Mouse (Mus musculus): ENCODE results near the gene Gpx7.
A peak's percentile ranks its signal among the peaks of the same experiment; 100 is the strongest.

Gene Gpx7

DNA sequence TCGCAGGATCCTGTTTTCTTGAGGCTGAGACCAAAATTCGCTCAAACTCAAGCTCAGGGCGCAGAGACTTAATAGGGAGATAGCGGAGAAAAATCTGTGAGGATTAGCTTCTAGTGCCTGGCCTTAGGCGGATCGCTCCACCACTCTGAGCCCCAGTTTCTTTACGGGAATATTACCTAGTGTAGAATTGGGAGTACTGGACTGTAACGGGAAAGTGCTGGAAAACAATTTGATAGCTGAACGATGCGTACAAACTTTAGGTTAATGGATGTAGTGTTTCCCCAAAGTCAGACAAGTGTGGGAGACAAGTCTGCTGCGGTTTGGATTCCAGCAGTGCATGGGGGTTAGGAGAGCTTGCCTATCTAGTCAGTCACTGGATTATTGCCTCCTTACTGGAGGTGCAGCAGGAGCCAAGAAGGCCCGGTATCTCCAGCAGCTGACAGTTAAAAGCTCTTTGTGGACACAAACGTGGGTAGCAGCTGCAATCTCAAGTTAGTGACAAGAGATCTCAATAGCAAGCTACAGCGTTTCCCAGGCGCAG is at the start of gene Gpx7:
TSS of gene Gpx7 (minus strand) at position 101 of the 541 bp plus-strand sequence.
- DNase-seq (ENCODE audit: extremely low read depth, low read depth, low spot score), result no peak

DNA sequence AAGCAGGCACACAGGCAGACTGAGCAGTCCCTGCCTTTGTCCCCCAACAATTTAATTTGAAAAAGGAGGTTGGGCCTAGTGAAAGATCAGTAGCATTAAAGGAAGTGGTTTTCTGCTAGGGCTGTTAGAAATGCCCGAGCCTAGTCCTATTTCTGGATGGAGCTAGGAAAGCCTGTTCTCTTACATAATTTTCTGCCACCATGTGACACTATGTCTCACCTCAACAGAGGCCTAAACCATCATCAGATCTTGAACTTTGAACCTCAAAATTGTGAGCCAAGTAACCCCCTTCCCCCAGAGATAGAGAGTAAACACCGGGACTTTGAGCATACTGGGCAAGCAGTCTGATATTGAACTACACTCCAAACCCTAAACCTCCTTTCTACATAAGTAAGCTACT is 49.3 kb upstream of the Gpx7 start:
- DNase-seq (ENCODE audit: extremely low read depth, low read depth, low spot score), result no peak

DNA sequence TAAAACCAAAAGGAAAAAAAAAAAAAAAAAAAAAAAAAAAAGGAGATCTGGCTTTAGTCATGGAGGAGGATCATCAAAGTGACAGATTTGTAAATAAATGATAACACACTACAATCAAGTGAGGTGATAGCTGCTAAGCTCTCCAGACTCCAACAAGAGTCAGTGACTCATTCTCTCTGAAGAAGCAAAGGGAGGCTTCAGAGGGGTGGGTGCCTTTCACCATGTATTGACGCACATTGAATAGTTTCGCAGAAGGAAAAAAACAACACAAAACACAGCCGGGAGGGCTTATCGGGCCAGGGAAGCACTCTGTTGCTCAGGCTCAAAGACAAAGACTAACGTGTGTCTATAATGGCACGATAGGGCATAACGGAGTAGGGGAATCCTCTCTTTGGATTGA is 41.3 kb upstream of the Gpx7 start:
- no peak for DNase-seq (ENCODE audit: extremely low read depth, low read depth, low spot score)

DNA sequence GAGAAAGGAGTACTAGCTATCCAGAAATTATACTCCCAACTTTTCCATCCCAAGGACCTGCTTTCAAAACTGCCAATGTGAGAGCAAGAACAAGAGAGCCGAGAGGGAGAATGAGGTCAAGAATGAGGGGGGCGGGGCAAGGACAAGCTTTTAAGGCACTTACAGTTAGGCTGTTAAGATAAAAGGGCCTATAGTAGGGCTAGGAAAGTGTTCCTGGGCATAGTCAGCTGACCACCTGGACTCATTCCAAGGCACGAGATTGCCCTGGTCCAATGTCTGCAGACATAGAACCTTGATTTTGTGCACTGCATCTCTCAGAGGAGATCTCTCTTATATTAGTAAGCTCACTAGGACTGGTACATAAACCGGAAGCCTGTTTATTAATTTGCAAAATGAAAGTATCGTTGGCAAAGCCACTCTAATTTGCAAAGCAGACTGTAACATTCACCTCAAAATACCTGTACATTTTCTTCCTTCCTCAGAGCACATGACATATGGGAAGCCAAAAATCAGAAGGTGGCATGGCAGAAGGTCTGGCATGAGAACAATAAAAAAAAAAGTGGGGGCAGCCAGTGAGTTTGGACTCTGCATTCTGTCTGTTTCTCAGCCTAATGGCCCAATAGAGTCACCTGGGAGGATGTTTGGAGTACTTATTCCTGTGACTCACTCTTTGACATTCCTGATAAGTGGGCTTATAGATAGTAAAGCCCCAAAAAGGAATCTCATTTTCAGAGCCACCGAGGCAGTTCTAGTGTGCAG is 31.5 kb upstream of the Gpx7 start:
- DNase-seq (ENCODE audit: extremely low read depth, low read depth, low spot score), result no peak

DNA sequence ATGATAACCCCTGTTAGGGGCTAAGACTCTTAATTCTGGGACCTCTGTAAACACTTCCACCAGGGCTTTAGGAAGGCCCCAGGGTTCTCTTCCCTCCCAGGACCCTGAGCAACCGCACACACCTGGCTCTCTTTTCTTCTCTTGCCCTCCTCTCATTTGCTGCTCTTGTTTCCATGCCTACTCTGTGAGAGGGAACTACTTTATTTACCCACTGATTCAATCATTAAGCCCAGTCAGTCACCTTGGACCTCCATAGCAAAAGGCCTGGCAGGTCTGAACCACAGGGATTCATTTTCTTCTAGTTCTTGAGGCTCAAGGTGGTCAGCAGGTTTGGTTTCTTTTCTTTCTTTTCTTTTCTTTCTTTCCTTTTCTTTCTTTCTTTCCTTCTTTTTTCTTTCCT is 29.5 kb upstream of the Gpx7 start:
- no peak for DNase-seq (ENCODE audit: extremely low read depth, low read depth, low spot score)

DNA sequence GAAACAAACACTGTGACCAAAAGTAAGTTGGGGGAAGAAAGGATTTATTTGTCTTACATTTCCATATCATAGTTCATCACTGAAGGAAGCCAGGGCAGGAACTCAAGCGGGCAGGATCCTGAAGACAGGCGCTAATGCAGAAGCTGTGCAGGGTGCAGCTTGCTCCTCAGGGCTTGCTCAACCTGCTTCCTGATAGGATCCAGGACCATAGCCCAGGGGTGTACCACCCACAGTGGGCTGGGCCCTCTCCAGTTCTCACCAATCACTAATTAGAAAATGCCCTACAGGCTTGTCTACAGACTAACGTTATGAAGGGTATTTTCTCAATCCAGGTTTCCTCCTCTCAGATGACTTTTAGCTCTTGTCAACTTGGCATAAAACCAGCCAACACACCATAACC is 28.9 kb upstream of the Gpx7 start:
- no peak for DNase-seq (ENCODE audit: extremely low read depth, low read depth, low spot score)

DNA sequence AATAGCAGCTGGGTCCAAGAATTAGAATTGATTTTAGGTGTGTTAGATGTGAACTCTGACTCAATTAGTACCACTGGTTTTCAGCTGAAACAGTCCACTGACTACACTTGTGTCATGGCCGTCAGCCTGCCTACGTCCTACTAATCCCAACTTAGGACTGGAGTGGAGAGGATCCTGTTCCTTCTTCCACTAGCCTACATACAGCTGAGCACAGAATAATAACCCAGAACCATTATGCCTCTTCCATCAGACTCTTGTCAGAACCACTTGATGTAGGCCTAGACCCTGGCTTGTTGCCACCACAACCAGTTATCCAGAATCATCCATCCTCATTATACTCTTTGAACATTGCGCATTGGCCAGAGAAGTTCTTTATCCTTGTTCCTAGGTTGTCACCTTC is 28.0 kb upstream of the Gpx7 start:
- DNase-seq (ENCODE audit: extremely low read depth, low read depth, low spot score), result no peak

DNA sequence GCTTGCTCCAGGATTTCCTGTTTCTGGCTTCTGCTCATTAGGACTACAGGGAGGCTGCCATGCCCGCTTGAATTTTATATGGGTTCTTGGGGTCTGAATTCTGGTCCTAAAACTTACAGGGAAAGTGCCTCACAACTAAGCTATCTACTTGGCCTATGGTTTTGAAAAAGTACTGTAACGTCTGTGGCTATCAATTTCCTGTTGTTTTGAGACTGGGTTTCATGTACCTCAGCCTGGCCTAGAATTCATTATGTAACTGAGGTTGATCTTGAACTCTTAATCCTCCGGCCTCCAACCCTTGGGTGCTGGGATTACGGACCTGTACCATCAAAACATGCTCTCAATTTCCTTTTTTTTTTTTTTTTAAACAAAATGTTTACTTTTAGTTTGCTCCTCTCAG is 27.5 kb upstream of the Gpx7 start:
- DNase-seq (ENCODE audit: extremely low read depth, low read depth, low spot score), result no peak

DNA sequence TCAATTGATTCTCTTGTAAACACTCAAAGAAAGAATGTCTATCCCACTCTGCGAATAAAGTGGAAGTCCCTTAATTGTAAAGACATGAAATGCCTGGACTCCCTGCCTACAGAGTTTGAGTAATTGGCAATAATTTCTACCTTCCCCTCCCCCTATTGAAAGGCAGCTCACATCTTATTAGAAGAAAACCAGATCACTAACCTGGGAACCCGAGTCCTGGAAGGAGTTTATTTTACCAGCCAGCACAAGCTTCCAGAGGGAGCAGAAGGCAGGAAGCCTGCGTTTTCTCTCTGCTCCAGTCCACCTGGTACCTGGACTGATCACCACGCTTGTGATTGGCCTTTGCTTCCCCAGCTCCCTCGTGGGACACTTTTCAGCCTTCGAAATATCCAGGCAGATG is 26.6 kb upstream of the Gpx7 start:
- DNase-seq (ENCODE audit: extremely low read depth, low read depth, low spot score), result no peak

DNA sequence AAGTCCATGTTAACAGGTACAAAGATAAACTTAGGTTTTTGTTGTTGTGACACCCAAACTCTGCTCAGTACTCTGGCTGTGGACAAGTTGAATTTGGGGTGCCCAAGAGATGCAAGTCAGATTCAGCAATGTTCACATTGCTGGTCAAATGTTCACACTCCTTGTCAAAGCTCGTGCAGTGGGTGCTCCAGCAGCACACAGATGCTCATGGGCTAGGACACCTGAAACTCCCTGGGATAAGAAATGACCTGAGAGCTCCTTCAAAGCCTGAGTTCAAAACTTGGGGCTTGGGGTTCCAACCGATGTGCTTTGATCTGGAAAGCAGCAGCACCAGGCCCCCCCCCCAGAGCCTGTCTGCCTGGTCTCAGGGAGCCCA is 24.8 kb upstream of the Gpx7 start:
- no peak for DNase-seq (ENCODE audit: extremely low read depth, low read depth, low spot score)

DNA sequence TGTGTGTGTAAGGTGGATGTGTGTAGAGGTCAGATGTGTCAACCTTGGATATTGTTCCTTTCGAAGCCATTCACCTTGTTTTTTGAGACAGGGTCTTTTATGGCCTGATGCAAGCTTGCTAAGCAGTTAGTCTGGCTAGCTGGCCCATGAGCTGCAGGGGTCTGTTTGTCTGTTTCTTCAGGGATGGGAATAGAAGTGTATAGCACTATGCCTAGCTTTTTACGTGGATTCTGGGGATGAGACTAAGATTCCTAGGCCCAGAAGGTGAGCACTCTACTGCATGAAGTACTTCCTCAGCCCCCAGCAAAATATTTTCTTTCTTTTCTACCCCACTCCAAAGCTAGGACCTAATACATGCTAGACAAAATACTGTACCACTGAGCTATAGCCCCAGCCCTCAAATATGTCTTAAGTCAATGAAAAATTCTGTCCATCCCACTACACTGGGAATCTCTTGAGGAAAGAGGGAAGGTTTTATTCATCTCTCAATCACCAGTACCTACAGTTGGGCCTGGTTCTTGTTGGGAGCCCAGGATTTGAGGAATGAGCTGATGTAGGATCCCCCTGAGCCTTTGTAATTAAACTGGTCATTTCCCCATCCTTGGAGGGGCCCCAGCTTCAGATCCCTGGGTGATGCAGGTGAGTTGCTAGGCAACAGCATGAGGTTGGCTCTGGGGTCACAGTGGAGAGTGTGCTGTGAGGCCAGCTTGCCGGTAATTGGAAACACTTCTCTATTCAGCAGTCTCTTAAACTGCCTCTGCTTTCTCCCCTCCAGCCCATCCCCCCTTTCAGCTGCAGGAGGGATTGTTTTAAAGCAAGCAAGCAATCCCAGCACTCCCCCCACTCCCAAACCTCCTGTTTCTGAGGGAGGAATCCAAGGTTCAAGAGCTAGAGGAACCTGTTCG is 24.1 kb upstream of the Gpx7 start:
- DNase-seq (ENCODE audit: extremely low read depth, low read depth, low spot score), result no peak

DNA sequence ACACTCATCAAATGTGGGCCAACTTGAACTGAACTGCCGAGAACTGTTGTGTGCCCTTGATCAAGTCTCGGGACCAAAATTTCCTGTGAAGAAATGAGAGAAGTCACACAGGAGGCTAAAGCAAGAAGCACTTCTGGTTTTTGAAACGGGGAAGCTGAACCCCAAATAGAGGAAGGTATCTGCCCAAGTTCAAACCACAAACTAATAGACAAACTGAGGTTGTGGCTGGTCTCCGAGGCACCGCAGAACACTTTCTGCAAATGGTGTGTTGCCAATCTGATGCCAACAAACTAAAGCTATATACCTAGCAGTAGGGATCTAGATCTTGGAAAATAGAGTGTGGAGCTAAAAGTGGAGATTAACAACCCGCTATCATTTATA is 21.6 kb upstream of the Gpx7 start:
- no peak for DNase-seq (ENCODE audit: extremely low read depth, low read depth, low spot score)

DNA sequence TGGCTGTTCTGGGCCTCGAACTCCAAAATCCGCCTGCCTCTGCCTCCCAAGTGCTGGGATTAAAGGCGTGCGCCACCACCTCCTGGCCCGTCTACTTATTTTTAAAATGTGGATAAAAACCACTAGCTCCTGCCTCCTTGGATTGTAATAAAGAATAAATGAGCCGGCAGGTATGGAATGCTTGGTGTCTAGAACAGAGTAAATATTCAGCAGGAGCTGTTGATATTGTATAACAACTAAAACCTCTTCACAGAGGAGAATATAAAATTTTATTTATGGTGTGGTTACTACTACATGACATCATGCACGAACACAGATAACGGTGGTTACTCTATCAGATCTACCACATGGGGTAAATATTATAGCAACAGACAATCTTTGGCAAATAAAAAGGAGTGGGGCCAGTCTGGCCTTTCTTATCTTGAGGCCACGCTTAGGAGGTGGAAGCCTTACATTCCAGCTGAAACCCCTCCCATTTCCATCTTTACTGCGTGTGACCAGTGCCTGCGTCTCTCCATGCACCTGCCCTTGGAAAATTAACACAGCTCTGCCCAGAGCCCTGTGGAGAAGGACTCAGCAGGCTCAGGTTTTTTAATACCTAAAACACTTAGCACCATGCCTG is 21.1 kb upstream of the Gpx7 start:
- DNase-seq (ENCODE audit: extremely low read depth, low read depth, low spot score), result no peak

DNA sequence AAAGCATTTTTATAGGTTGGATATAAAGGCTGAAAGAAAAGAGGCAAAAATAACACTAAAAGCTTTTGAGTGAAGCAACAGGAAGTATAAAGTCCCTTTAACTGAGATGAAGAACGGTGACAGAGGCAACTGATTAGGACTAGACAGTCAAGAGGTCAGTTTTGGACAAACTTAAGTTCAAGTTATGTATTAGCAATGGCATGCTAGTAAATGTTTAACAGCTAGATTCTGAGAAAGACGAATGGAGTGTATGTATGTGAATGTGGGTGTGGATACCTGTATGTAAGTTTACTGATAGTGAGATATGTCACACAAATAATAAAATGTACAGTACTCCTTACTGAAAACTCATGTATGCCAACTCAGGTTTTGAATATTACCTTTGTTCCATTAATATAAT is 17.8 kb upstream of the Gpx7 start:
- DNase-seq (ENCODE audit: extremely low read depth, low read depth, low spot score), result no peak

DNA sequence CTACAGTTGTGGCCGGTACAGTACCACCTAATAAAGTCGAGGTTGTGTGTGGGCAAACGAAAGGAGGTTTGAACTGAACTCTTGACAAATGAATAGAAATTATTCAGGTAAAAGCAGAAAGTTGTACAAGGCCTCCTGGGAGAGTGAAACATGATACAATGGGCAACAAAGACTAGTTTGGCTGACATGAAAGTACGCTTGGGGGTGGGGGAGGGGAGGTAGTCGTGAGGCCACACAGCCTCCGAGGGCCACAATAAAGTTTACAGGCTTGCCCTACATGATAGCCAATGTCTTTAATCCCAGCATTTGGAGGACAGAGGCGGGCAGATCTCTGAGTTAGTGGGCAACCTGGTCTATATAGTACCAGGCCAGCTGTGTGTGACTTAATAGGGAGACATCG is 860 bp upstream of the Gpx7 start:
- no peak for DNase-seq (ENCODE audit: extremely low read depth, low read depth, low spot score)

DNA sequence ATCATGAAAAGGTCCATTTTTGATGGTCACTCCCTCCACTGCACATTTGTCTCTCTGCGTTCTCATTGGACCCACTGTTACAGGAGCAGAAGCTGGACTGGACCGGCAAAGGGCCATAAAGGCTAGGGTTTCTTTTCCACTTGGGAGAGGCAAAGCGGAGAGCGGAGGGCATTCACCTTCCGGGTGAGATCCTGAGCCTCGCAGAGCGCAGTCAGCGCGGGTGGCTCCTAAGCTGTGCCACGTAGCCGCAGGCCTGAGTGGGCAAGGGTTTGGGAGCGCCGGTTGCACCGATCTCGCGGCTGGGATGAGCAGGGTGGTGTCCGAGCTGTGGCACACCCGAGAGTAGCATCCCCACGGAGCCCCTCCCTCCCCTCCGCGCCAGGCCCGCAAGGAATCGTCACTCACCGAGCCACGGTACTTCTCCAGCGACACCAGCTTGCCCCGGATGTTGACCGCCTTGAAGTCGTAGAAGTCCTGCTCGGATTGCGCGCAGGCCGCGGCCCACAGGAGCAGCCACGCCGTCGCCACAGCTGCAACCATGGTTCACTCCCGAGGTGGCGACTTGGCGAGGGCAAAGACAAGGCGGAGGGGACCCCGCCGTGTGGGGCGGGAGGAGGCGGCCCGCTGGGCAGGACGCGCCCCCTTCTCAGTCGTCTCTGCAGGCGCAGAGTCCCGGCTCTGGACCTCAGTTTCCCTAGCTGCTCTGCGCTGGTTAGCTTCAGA is 462 bp downstream of the Gpx7 start:
- DNase-seq (ENCODE audit: extremely low read depth, low read depth, low spot score), result no peak

DNA sequence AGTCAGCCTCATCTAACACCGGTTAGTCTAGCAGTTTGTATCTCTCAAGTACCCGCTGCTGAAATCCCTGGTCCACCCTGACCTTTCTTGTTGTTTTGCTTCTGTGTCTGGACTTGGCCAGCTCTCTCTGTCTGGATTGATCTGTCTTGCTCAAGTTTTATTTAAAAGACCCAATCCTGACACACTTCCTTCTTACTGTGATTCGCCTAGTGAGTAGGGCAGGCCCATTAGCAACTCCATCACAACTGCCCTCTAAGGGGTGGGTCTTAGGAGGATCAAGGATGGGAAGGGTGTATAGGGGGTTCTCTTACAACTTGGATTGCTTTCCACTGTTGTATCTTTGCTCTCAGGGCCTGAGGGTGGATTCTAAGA is 1.0 kb downstream of the Gpx7 start:
- no peak for DNase-seq (ENCODE audit: extremely low read depth, low read depth, low spot score)

DNA sequence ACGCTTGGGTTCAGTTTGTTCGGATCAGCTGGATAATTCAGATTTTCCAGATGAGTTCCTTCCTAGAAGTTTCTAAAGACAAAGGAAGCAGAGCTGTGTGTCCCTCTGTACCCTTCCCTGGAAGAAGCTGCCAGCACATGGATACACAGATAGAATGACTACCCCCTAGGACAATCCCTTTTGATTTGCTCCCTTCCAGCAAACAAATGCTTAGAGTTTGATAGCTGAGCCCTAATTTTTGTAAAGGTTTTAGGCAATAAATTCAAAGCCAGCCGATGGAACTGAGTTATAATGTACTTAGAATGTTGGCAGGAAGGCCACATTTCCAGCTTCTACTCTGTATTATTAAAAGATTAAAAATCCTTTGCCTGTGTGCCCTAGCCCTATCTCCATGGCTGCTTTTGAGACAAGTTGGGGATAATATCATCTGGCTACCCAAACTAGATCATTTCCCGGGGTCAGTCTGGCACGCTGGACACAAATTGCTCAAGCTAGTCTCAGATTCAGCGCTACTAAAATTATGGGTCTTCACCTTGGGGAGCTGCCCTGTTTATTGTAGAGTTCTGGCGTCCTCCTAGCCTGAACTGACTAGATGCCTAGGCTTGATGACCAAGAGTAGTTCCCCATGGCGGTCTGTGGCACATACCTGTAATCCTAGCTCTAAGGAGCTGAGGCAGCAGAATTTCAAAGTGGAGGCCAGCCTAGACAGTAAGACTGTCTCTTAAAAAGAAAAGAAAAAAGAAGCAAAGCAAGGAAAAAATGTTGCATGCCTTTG is 2.7 kb downstream of the Gpx7 start:
- DNase-seq (ENCODE audit: extremely low read depth, low read depth, low spot score), result no peak

DNA sequence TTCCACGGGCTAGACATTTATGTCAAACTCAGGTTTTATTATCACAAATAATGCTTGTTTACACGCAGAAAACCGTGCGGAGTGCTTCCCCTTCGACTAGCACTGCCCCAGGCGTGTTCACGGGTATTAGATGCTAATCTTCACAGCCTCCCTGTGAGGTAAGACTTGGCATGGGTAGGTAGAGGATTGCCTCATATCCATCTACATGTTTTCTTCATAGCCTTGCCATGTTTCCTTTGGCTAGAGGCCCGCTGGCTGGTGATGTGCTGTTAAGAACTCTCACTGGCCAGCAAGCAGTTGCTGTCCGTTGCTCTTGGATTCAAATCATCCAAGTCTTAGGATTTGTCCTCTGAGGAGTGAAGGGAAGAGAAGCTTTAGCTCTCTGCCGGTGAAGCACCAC is 6.4 kb downstream of the Gpx7 start:
- DNase-seq (ENCODE audit: extremely low read depth, low read depth, low spot score), result peak; percentile 89

DNA sequence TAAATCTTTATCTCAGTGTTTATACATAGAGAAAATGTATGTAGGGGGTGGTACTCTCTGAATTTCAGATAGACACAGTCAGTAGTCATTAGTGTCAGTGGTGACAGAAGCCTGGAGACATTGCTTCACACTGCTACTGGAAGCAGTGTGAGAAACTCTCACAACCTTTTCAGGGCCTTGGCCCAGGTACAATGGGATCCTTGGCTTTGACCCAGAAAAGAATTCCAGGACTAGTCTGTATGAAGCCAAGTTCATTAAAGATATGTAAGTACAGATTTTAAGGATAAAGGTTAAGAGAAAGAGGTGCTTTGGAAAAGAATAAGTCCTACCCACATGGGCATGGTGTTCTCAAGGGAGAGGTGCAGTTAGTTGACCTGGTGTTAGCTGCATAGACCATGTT is 12.5 kb downstream of the Gpx7 start:
- peak; percentile 61 for DNase-seq (ENCODE audit: extremely low read depth, low read depth, low spot score)
